Mouse (Mus musculus): ENCODE data around the gene Prr14.
"Not testable (repeated sequence)": the region's sequence is repeated elsewhere in the genome, so short reads cannot be mapped to it uniquely, and the experiment has no call there.

The Prr14 gene

GRCm38 (mm10) chr7:127459311-127459710, at the start of gene Prr14:
Gene Prr14 (plus strand): TSS chr7:127459611.
- not testable (repeated sequence) for DNase-seq

GRCm38 (mm10) chr7:127411418-127411817, 48.0 kb upstream of the Prr14 start:
- DNase-seq: no peak

- DNase-seq: peak; percentile 98
Measured at GRCm38 (mm10) chr7:127421388-127422191, 37.8 kb upstream of the Prr14 start, which contains the start of gene Zfp688. Gene Zfp688 (minus strand): TSS chr7:127422068.

GRCm38 (mm10) chr7:127422247-127422646, 37.2 kb upstream of the Prr14 start:
- DNase-seq: no peak

- no peak for DNase-seq
Measured at GRCm38 (mm10) chr7:127425291-127425690, 34.1 kb upstream of the Prr14 start.

- no peak for DNase-seq
Measured at GRCm38 (mm10) chr7:127425911-127426310, 33.5 kb upstream of the Prr14 start.

GRCm38 (mm10) chr7:127426354-127426753, 33.1 kb upstream of the Prr14 start:
- DNase-seq: no peak

- DNase-seq: no peak
Measured at GRCm38 (mm10) chr7:127435206-127435605, 24.2 kb upstream of the Prr14 start.

GRCm38 (mm10) chr7:127437724-127438123, 21.7 kb upstream of the Prr14 start:
- peak; percentile 40 for DNase-seq

- no peak for DNase-seq
Measured at GRCm38 (mm10) chr7:127443976-127444375, 15.4 kb upstream of the Prr14 start.

GRCm38 (mm10) chr7:127448521-127449300, 10.7 kb upstream of the Prr14 start, which contains the start of gene Zfp689:
Gene Zfp689 (minus strand): TSS chr7:127449158.
- peak; percentile 93 for DNase-seq

- no peak for DNase-seq
Measured at GRCm38 (mm10) chr7:127449966-127450365, 9.4 kb upstream of the Prr14 start.

GRCm38 (mm10) chr7:127453056-127453455, 6.4 kb upstream of the Prr14 start:
- DNase-seq: no peak

GRCm38 (mm10) chr7:127454905-127455304, 4.5 kb upstream of the Prr14 start:
- DNase-seq: no peak

- not testable (repeated sequence) for DNase-seq
Measured at GRCm38 (mm10) chr7:127458371-127459122, 864 bp upstream of the Prr14 start.

GRCm38 (mm10) chr7:127465191-127465590, 5.8 kb downstream of the Prr14 start:
- DNase-seq: no peak

GRCm38 (mm10) chr7:127465670-127466069, 6.3 kb downstream of the Prr14 start:
- not testable (repeated sequence) for DNase-seq

- no peak for DNase-seq
Measured at GRCm38 (mm10) chr7:127466606-127467005, 7.2 kb downstream of the Prr14 start.

GRCm38 (mm10) chr7:127470011-127470715, 10.8 kb downstream of the Prr14 start:
- peak; percentile 39 for DNase-seq

- peak; percentile 90 for DNase-seq
Measured at GRCm38 (mm10) chr7:127470743-127471645, 11.6 kb downstream of the Prr14 start.

- peak; percentile 70 for DNase-seq
Measured at GRCm38 (mm10) chr7:127471646-127472010, 12.2 kb downstream of the Prr14 start.

All from thymus, postnatal 14 days (tissue).